Mouse (Mus musculus) heart, embryonic 15.5 days (tissue): ENCODE measurements at regions not wholly inside any gene's neighbourhood (a gene's known extent, or its start where the extent isn't known, plus 50 kb on each side); places are given as distances from the start of the nearest gene placed in this dataset.
"Not testable (repeated sequence)": the region's sequence is repeated elsewhere in the genome, so short reads cannot be mapped to it uniquely, and the experiment has no call there.

Experiments used
- ATAC-seq: fragments of 200-750 bp; cut with Nextera tagmentation; replicated peaks from 2 replicates; pipeline ENCODE4 v1.8.0; 2017; ENCODE audit warnings: low read depth, moderate TSS enrichment; ENCODE audit not compliant: insufficient number of reproducible peaks, insufficient read depth, low FRiP score
- H3K27ac ChIP-seq: fragments of 300-500 bp; sonication (generic); 2 replicates; pipeline ENCODE4 v1.5.1; 2015; ENCODE audit warnings: mild to moderate bottlenecking, inconsistent platforms
- H3K27me3 ChIP-seq: fragments of 300-500 bp; sonication (generic); 2 replicates; pipeline ENCODE4 v1.6.1; 2015; ENCODE audit warnings: inconsistent platforms
- H3K36me3 ChIP-seq: fragments of 300-500 bp; sonication (generic); 2 replicates; pipeline ENCODE4 v1.6.1; 2015; ENCODE audit warnings: mild to moderate bottlenecking, inconsistent platforms
- H3K4me1 ChIP-seq: fragments of 300-500 bp; sonication (generic); replicated peaks from 2 replicates; pipeline ENCODE4 v1.6.1; 2015; ENCODE audit warnings: inconsistent platforms
- H3K4me2 ChIP-seq: fragments of 300-500 bp; sonication (generic); 2 replicates; pipeline ENCODE4 v1.6.1; 2015; ENCODE audit warnings: inconsistent platforms, mild to moderate bottlenecking, moderate library complexity
- H3K4me3 ChIP-seq: fragments of 300-500 bp; sonication (generic); 2 replicates; pipeline ENCODE4 v1.5.1; 2015; ENCODE audit warnings: mild to moderate bottlenecking, inconsistent platforms
- H3K9ac ChIP-seq: fragments of 300-500 bp; sonication (generic); 2 replicates; pipeline ENCODE4 v1.6.1; 2015; ENCODE audit warnings: mild to moderate bottlenecking, inconsistent platforms
- H3K9me3 ChIP-seq: fragments of 300-500 bp; sonication (generic); replicated peaks from 2 replicates; pipeline ENCODE4 v1.6.1; 2016; ENCODE audit warnings: inconsistent platforms
- WGBS: fragments of 180-500 bp; shearing (Covaris S2); methylation state at CpG from one replicate; pipeline ENCODE4 v1.1.7; 2015; ENCODE audit warnings: mixed read lengths; 5-methylcytosine and 5-hydroxymethylcytosine counted together

DNA sequence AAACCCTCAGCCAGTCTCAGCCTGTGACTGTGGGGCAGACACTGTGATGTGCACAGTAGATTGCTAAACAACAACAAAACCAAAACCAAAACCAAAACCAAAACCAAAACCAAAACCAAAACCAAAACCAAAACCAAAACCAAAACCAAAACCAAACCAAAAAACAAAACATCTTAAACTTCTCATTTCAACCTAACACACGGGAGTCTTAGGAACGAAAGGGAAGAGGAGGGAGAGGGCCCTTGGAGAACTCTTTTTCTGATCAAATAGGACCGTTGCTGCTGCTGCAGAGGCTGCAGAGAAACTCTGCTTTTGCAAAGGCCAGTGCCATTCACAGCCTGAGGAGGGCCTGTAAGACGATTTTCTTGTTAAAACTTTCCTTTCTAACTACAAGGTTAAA, 172.7 kb upstream of the Six2 start:
- H3K4me3 ChIP-seq = no peak overlapping the region
- no peaks in the 10 kb centered on the region for H3K36me3 ChIP-seq
- ATAC-seq = no peak
- 0 out of 2 replicates have a peak, but pooled peaks cover 4% of the 10 kb centered on the region for H3K27me3 ChIP-seq
- H3K4me2 ChIP-seq = no peak overlapping the region
- WGBS = 64% methylated on average over 4 of the region's 4 CpGs
- H3K9me3 ChIP-seq = no peaks in the 10 kb centered on the region
- H3K27ac ChIP-seq = no peak overlapping the region
- peaks cover 4% of the 10 kb centered on the region; the same call in 1 of the 2 replicates for H3K4me1 ChIP-seq
- no peak overlapping the region for H3K9ac ChIP-seq

DNA sequence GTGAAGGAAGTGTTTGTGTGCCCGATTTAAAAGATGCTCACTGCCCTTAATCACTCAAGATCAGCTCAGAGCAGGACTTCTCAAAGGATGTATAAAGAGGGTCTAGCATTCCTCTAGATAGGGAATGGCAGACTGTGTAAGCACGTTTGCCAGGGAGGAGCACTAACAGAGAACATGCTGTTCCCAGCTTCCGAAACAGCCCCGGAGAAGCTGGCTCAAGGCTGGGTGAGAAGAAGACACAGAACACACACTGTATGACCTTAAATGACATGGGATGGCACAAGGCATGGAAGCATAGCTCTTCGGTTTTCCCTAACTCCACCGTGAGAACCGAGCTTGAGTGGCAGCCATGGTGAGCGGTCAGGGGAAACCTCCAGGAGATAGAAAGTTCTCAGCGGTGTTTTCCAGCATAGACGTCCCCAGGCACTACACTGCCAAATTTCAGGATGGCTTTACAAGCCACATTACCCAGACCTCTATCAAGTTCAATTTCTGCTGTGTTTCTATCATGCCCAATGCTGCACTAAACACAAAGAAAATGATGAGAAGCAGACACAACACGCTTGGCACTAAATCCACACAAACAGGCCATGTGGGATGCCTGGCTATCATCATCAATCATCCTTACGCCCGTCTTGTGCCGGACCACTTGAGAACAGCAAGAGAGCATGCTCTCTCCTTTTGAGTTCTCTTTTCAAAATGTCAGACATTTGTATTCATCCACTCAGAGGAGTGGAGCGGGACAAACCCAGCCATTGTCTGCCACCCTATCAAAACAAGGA, 172.0 kb upstream of the Six2 start:
- 68% methylated on average over 15 of the region's 15 CpGs for WGBS
- ATAC-seq = no peak
- Histone ChIP-seq H3K9me3 (no peaks in the 10 kb centered on the region), H3K27ac (no peak overlapping the region), H3K36me3 (no peaks in the 10 kb centered on the region), H3K9ac (no peak overlapping the region), H3K27me3 (0 out of 2 replicates have a peak, but pooled peaks cover 4% of the 10 kb centered on the region), H3K4me3 (no peak overlapping the region), H3K4me1 (peaks cover 4% of the 10 kb centered on the region; the same call in 1 of the 2 replicates), H3K4me2 (no peak overlapping the region)

DNA sequence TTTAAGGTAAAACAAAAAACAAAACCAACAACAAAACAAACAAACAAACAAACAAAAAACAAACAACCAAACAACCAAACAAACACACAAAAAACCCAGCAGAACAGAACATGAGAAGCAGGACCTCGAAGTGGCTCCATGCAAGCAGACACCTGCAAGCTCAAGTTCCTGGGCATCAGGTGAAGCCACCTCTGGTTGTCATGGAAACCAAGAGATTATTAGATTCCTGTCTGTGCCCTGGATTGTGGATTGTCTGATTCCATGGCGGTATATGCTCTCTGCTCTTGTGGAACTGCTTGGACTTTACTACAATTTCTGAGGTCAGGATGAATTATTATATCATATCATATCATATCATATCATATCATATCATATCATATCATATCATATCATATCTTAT, 170.4 kb upstream of the Six2 start:
- H3K4me3 ChIP-seq = no peak overlapping the region
- H3K4me1 ChIP-seq = peaks cover 4% of the 10 kb centered on the region; the same call in 1 of the 2 replicates
- no peaks in the 10 kb centered on the region for H3K9me3 ChIP-seq
- no peak for ATAC-seq
- H3K27me3 ChIP-seq = 0 out of 2 replicates have a peak, but pooled peaks cover 4% of the 10 kb centered on the region
- 84% methylated on average over 2 of the region's 2 CpGs for WGBS
- H3K36me3 ChIP-seq = no peaks in the 10 kb centered on the region
- no peak overlapping the region for H3K27ac ChIP-seq
- no peak overlapping the region for H3K9ac ChIP-seq
- 0 out of 2 replicates have a peak overlapping the region, but pooled peaks have one; percentile 55 for H3K4me2 ChIP-seq

DNA sequence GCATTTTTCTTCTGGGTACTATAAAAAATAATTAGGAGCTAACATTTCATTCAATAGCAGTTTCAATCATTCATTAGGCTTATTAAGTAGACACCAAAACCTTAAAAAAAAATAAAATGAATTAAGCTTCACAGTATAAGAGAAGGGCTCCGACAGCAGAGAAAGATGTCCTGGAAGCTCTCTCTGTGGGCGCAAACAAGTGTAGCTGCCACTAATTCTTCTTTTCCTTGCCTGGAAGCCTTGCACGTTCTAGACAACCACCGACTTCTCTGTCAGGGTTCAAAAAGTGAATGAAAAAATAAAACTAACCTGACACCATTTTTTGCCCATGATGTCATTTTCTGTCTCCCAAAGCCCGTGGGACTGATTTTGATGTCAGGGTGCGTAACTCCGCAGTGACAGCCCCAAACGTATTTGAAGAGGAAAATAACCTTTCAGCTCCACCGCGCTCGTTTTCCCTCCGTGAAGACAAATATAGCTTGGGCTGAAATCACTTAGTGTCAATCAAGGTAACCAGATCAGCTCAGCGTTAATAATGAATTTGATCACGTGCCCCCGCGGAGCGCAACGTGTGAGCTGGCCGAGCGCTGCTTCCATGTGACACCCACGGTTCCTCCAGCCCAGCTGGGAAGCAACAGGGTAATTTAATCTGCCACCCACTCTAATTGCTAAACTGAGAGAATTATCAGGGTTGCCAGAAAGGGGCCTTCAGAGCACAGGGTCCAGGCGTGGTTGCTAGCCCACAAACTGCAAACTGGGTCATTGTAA, 169.8 kb upstream of the Six2 start:
- H3K27me3 ChIP-seq = 0 out of 2 replicates have a peak, but pooled peaks cover 4% of the 10 kb centered on the region
- H3K36me3 ChIP-seq = no peaks in the 10 kb centered on the region
- no peak overlapping the region for H3K27ac ChIP-seq
- peak overlapping the region; percentile 22; the same call in 1 of the 2 replicates for H3K4me3 ChIP-seq
- no peak for ATAC-seq
- WGBS = 39% methylated on average over 22 of the region's 22 CpGs
- peak overlapping the region; percentile 55 for H3K4me2 ChIP-seq
- no peak overlapping the region for H3K9ac ChIP-seq
- H3K4me1 ChIP-seq = peaks cover 4% of the 10 kb centered on the region; the same call in 1 of the 2 replicates
- H3K9me3 ChIP-seq = no peaks in the 10 kb centered on the region

DNA sequence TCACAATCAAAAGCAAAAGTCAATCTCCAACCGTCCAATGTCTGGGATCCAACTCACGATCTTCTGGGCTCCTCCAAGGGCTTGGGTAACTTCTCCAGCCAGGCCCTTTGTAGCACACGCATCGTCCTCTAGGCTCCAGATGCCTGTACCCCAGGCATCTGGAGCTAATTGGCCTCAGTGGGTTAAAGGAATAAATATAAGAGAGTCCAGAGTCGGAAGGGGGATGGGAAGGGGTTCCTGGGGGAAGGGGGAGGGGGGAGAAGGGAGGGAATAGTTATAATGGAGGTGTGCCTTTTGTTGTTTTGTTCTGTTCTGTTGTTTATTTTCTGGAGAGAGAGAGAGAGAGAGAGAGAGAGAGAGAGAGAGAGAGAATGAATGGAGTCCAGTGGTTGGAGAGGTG, 168.8 kb upstream of the Six2 start:
- not testable (repeated sequence) for H3K27me3 ChIP-seq, H3K27ac ChIP-seq, H3K4me3 ChIP-seq, H3K36me3 ChIP-seq, H3K9ac ChIP-seq, H3K4me1 ChIP-seq, ATAC-seq, H3K9me3 ChIP-seq, H3K4me2 ChIP-seq
- WGBS = 50% methylated on average over 4 of the region's 5 CpGs

DNA sequence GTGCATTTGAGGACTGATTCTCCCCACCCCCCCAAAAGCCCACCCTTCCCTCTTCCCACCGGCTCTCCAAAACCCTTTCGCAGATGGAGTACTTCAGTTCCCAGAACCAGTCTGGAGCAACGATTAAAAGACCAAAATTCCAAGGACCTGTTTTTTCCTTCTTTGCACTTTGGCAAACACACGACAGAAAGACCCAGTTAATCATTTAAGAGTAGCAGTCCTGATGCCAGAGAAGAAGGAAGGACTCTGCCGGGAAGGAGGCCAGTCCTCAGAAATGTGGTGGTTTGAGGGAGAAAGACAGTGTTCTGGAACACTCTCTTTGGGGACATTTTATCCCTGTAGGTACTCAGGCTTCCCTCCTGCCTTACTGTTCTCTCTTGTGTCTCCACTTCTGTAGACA, 165.1 kb upstream of the Six2 start:
- peaks cover 4% of the 10 kb centered on the region; the same call in 1 of the 2 replicates for H3K4me1 ChIP-seq
- WGBS = 62% methylated on average over 5 of the region's 5 CpGs
- ATAC-seq = no peak

DNA sequence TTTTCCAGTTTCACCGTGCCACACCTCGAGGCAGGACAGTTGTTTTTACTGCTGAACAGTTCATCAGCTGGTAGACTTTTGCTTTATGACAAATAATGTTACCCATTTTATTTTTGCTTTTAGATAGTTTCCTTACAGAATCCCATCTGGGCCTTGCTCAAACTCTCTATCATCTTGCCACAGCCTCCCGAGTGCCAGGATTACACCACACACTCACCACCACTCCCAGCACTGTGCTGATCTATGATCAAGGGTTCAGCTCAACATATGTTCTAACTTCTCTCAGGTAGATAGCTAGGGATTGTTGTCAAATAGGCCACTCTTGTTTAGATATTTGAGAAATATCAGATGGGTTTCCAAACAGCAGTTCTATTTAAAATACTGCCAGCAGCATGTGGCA, 160.5 kb upstream of the Six2 start:
- Histone ChIP-seq H3K9me3 (no peaks in the 10 kb centered on the region), H3K27me3 (no peaks in the 10 kb centered on the region), H3K4me2 (no peak overlapping the region), H3K36me3 (no peaks in the 10 kb centered on the region), H3K9ac (no peak overlapping the region), H3K27ac (no peak overlapping the region), H3K4me1 (no peaks in the 10 kb centered on the region), H3K4me3 (no peak overlapping the region)
- ATAC-seq = no peak
- 85% methylated on average over 3 of the region's 3 CpGs for WGBS

More for the DNA sequence above, 165.1 kb upstream of the Six2 start:
- Histone ChIP-seq H3K4me2 (no peak overlapping the region), H3K36me3 (no peaks in the 10 kb centered on the region), H3K27me3 (no peaks in the 10 kb centered on the region), H3K9ac (no peak overlapping the region), H3K4me3 (no peak overlapping the region), H3K9me3 (no peaks in the 10 kb centered on the region), H3K27ac (no peak overlapping the region)

DNA sequence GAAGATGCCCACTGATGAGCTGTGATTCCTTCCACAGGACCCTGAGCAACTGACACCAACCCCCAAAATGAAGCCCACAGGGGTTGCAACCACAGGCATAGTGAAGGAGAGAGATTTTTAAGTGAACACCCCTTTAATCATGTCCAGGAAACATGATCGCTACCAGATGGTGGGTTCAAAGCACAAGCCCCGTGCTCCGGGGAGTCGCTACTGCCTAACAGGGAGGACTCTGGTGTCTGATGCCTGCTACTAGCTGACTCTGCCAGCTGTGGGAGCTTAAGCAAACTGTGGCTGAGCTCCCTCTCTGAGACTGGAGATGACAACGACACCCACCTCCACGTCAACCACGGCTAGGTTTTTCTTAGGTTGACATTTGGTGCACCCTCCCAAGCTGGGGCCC, 159.7 kb upstream of the Six2 start:
- WGBS = 60% methylated on average over 7 of the region's 7 CpGs
- no peak overlapping the region for H3K4me2 ChIP-seq

DNA sequence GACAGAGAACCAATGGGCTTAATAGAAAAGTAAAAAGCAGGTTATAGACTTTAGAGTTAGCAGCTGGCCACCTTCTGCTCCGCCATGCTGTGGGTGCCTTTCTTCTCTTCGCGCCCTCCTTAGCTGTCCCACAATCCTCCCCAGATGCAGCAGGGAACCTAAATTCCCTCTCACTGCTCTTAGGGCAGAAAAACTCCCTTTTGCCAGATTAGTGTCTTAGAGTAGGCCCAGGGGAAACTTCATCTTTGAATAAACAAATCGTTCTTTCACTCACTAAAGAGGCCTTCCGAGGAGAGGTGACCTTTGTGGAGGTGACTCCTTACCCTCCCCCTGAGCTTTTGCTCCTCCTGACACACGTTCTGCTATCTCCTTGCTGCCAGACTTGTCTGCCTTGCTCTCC, 157.0 kb upstream of the Six2 start:
- 63% methylated on average over 6 of the region's 6 CpGs for WGBS
- H3K36me3 ChIP-seq = no peaks in the 10 kb centered on the region

More for the DNA sequence above, 159.7 kb upstream of the Six2 start:
- Histone ChIP-seq H3K27me3 (no peaks in the 10 kb centered on the region), H3K4me3 (no peak overlapping the region), H3K27ac (no peak overlapping the region), H3K4me1 (no peaks in the 10 kb centered on the region), H3K9me3 (no peaks in the 10 kb centered on the region), H3K36me3 (no peaks in the 10 kb centered on the region), H3K9ac (no peak overlapping the region)
- no peak for ATAC-seq

DNA sequence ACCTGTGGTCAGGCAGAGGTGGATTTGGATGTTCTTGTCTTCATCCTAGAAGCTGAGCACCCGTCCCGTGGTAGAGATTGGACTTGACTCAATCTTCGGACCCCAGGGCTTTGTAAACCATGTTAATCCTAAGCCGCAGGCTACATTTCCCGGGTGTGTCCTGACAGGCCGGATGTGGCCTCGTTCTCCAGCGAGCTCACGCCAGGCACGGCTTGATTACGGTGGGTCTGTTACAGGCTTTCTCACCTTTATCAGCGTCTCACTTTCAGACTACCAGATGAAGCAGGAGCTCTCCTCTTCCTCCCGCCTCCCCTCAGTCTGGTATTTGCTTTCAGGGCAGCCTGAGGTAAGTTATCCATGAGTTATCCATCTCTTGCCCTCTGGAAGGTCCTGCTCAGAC, 156.4 kb upstream of the Six2 start:
- no peaks in the 10 kb centered on the region for H3K9me3 ChIP-seq
- H3K4me1 ChIP-seq = no peaks in the 10 kb centered on the region
- H3K9ac ChIP-seq = no peak overlapping the region
- ATAC-seq = no peak
- H3K27me3 ChIP-seq = no peaks in the 10 kb centered on the region
- WGBS = 75% methylated on average over 13 of the region's 13 CpGs
- H3K36me3 ChIP-seq = no peaks in the 10 kb centered on the region
- H3K4me2 ChIP-seq = no peak overlapping the region
- no peak overlapping the region for H3K4me3 ChIP-seq
- no peak overlapping the region for H3K27ac ChIP-seq

More for the DNA sequence above, 157.0 kb upstream of the Six2 start:
- no peak overlapping the region for H3K9ac ChIP-seq
- no peaks in the 10 kb centered on the region for H3K27me3 ChIP-seq
- ATAC-seq = no peak
- no peak overlapping the region for H3K27ac ChIP-seq
- no peak overlapping the region for H3K4me2 ChIP-seq
- no peaks in the 10 kb centered on the region for H3K9me3 ChIP-seq
- no peak overlapping the region for H3K4me3 ChIP-seq
- H3K4me1 ChIP-seq = no peaks in the 10 kb centered on the region

DNA sequence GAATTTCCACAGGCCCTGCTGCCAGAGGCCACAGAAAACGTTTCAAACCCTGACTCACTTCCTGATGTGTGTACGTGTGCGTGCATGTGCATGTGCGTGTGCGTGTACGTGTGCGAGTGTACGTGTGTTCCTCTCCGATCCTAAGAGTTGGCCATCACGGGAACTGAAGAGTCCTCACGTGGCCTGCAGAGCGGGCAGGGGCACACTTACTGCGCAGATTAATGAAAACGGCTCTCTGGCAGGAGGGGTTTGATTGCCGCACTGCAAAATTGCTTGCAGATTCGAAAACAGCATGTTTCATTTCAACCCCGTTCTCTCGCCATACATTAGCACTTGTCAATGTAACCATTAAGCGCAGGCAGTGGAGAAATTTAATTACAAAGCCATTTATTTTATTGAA, 135.0 kb upstream of the Six2 start:
- ATAC-seq = no peak
- Histone ChIP-seq H3K27me3 (no peaks in the 10 kb centered on the region), H3K4me3 (no peak overlapping the region), H3K36me3 (no peaks in the 10 kb centered on the region), H3K9ac (no peak overlapping the region), H3K9me3 (no peaks in the 10 kb centered on the region), H3K4me2 (no peak overlapping the region), H3K27ac (no peak overlapping the region), H3K4me1 (no peaks in the 10 kb centered on the region)
- WGBS = 81% methylated on average over 19 of the region's 19 CpGs
